Mouse (Mus musculus): ENCODE data around the gene Bag6. TPM values are rescaled to one million over a fixed set of nuclear protein-coding genes. Genes with fewer than 3 reads are reported as not detected.

Gene Bag6
- total and polyA plus RNA-seq, 2 experiments from 2014 or later: 68.9 to 339 TPM

DNA sequence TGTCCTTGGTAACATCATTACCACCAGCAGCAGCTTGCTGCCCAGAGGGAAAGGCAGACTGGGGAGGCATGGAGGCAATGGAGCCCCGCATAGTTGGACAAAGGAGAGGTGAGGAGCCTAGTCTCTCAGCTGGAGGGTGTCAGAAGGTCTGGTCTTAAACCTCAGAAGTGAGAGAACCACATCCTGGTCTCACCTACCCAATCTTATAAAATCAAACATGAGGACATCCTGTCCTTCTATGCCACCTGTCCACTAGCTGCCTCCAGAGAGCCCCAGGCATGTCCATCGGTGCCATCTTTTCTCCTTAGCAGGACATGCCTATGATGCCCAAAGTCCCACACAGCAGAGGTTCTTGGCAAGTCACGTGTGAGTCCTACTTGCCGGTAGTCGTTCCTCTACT lies 45.1 kb downstream of the Bag6 start:
- H3K9me3 ChIP-seq (ENCODE audit: low read length): no peaks in the 10 kb centered on the region
- DNase-seq (ENCODE audit: low spot score): no peak
- no peak overlapping the region for H3K9ac ChIP-seq (replicated peaks; ENCODE audit: low read length, poor library complexity, severe bottlenecking)
- ATAC-seq (ENCODE audit: low FRiP score): no peak
- H3K4me3 ChIP-seq (ENCODE audit: low read depth, low read length): no peak overlapping the region
- H3K27ac ChIP-seq (ENCODE audit: low read depth, low read length): no peak overlapping the region
- H3K4me2 ChIP-seq (ENCODE audit: low read depth, low read length, poor library complexity, severe bottlenecking): no peak overlapping the region
- H3K36me3 ChIP-seq (ENCODE audit: insufficient read depth, low read length): no peaks in the 10 kb centered on the region
- no peaks in the 10 kb centered on the region for H3K27me3 ChIP-seq (ENCODE audit: insufficient read depth, low read length)
- 81% methylated on average over 5 of the region's 5 CpGs for WGBS
- TF ChIP-seq CTCF (IDR thresholded peaks at IDR 0.05): no peak
- H3K4me1 ChIP-seq (ENCODE audit: insufficient read depth, low read length): no peaks in the 10 kb centered on the region

DNA sequence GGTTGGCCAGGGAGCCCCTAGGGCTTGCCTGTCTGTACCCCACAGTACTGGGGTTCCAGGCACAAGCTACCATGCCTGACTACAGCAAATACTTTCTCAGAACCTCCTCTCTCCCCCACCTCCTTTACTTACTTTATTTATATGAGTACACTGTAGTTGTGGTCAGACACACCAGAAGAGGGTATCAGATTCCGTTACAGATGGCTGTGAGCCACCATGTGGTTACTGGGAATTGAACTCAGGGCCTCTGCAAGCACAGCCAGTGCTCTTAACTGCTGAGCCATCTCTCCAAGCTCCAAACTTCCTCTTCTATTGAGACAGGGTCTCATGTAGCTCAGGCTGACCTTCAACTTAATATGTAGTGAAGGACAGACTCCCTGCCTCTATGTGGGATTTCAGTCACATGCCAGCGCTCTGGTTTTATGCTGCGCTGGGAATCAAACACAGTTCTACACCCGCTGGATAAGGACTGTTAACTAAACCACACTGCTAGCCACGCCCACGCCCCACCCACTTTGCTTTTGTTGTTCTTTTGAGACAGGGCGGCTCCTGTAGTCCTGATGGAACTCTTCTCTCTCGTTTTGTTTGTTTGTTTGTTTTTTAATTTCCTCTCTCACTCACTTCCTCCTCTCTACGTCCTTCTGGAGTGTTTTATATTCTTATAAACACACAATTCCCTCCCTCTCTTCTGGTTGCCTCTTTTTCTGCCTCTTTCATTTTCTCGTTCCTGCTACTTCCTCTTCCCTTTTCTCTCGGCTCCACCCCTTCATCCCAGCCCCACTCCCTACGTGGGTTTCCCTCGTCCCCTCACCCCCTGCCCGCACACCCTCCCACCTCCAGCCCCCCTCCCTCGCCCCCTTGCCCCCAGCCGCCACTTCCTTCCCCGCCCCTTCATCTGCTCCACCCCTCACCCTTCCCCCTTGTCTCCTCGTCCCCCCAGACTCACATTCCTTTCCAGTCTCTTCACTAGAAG lies 50.9 kb downstream of the Bag6 start:
- Histone ChIP-seq H3K4me1 (ENCODE audit: insufficient read depth, low read length) (no peaks in the 10 kb centered on the region), H3K9me3 (ENCODE audit: low read length) (no peaks in the 10 kb centered on the region), H3K9ac (replicated peaks; ENCODE audit: low read length, poor library complexity, severe bottlenecking) (peak overlapping the region; percentile 39), H3K4me3 (ENCODE audit: low read depth, low read length) (peak overlapping the region; percentile 27), H3K27ac (ENCODE audit: low read depth, low read length) (peak overlapping the region; percentile 75), H3K36me3 (ENCODE audit: insufficient read depth, low read length) (no peaks in the 10 kb centered on the region), H3K27me3 (ENCODE audit: insufficient read depth, low read length) (no peaks in the 10 kb centered on the region), H3K4me2 (ENCODE audit: low read depth, low read length, poor library complexity, severe bottlenecking) (peak overlapping the region; percentile 54)
- peak; percentile 48 for DNase-seq (ENCODE audit: low spot score)
- ATAC-seq (ENCODE audit: low FRiP score): peak; percentile 41; the same call in 1 of the 2 replicates
- 2% methylated on average over 18 of the region's 18 CpGs for WGBS
- no peak for TF ChIP-seq CTCF (IDR thresholded peaks at IDR 0.05)

DNA sequence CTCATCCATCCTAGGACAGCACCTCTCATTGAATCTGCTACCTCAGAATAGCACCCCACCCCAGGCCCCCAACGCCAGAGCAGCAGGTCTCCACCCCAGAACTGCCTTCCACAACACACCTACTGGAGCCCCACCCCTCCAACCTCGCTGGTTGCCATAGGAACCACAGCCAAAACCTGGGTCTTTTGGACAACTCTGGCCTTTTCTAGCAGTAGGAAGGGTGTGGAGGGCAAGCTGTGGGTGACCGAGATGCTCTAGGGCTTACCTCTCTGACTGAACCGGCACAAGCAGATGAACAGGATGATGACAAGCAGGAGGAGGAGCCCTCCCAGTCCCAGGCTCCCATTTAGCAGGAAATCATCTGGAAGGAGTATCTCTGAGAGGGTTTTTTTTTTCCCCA lies 51.7 kb downstream of the Bag6 start:
- H3K9me3 ChIP-seq (ENCODE audit: low read length): no peaks in the 10 kb centered on the region
- H3K4me2 ChIP-seq (ENCODE audit: low read depth, low read length, poor library complexity, severe bottlenecking): peak overlapping the region; percentile 54
- peak overlapping the region; percentile 39 for H3K9ac ChIP-seq (replicated peaks; ENCODE audit: low read length, poor library complexity, severe bottlenecking)
- ATAC-seq (ENCODE audit: low FRiP score) (peak; percentile 56; the same call in 1 of the 2 replicates), DNase-seq (ENCODE audit: low spot score) (peak; percentile 44)
- WGBS: 0% methylated on average over 4 of the region's 4 CpGs
- TF ChIP-seq CTCF (IDR thresholded peaks at IDR 0.05): no peak
- no peaks in the 10 kb centered on the region for H3K4me1 ChIP-seq (ENCODE audit: insufficient read depth, low read length)
- H3K4me3 ChIP-seq (ENCODE audit: low read depth, low read length): peak overlapping the region; percentile 27
- H3K36me3 ChIP-seq (ENCODE audit: insufficient read depth, low read length): no peaks in the 10 kb centered on the region
- H3K27me3 ChIP-seq (ENCODE audit: insufficient read depth, low read length): no peaks in the 10 kb centered on the region
- peak overlapping the region; percentile 75 for H3K27ac ChIP-seq (ENCODE audit: low read depth, low read length)

DNA sequence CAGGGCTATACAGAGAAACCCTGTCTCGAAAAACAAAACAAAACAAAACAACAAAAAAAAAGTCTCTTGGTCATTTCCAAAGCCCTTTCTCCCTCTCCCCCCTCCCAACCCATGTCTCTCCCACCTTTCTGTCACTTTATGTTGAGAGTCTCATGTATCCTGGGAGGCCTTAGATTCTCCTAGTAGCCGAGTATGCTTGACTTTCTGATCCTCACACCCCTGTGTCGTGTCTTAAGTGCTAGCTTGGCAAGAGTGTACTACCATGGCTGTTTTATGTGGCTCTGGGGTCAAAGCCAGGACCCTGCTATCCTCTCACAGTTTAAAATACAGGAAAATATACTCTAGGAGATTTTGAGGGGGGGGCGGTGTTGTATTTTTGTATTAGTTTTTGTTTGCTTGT lies 52.4 kb downstream of the Bag6 start:
- ATAC-seq (ENCODE audit: low FRiP score): no peak
- Histone ChIP-seq H3K27me3 (ENCODE audit: insufficient read depth, low read length) (no peaks in the 10 kb centered on the region), H3K9ac (replicated peaks; ENCODE audit: low read length, poor library complexity, severe bottlenecking) (no peak overlapping the region), H3K4me2 (ENCODE audit: low read depth, low read length, poor library complexity, severe bottlenecking) (no peak overlapping the region), H3K4me1 (ENCODE audit: insufficient read depth, low read length) (no peaks in the 10 kb centered on the region), H3K27ac (ENCODE audit: low read depth, low read length) (no peak overlapping the region), H3K4me3 (ENCODE audit: low read depth, low read length) (no peak overlapping the region), H3K36me3 (ENCODE audit: insufficient read depth, low read length) (no peaks in the 10 kb centered on the region), H3K9me3 (ENCODE audit: low read length) (no peaks in the 10 kb centered on the region)
- TF ChIP-seq CTCF (IDR thresholded peaks at IDR 0.05): no peak
- 78% methylated on average over 4 of the region's 4 CpGs for WGBS
- no peak for DNase-seq (ENCODE audit: low spot score)

DNA sequence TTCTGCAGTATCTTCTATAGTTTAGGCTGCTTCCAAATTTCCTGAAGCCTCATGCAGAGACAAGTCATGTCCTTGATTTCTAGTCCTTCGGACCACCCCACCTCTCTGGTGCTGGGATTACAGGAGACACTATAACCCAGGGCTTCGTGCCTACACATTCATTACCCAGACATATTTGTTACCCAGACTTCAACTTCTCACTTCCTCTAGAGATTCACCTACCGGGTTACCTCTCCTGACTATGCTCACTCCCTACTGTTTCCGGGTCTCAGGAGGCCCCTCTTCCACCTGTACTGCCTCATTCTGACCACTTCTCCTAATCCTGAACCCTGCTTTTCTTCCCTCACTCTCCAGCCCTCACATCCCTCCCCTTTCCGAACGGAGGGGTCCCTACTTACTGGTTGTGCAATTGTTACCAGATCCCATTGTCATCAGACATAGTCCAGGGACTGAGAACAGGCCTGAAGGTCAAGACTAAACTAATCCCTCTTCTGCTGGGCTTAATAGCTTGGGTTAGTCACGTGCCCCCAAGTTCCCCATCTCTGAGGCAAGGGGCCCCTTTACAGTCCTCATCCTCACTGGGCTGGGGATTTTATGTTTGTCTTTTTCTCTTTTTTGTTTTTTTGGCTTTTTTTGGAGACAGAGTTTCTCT lies 53.1 kb downstream of the Bag6 start, which contains the start of gene Lst1:
TSS of gene Lst1 (minus strand) at position 481 of the 652 bp plus-strand sequence.
- 67% methylated on average over 7 of the region's 7 CpGs for WGBS
- Histone ChIP-seq H3K4me3 (ENCODE audit: low read depth, low read length) (no peak within 1 kb of the TSS), H3K9ac (replicated peaks; ENCODE audit: low read length, poor library complexity, severe bottlenecking) (no peak within 1 kb of the TSS), H3K4me1 (ENCODE audit: insufficient read depth, low read length) (no peaks in the 10 kb centered on the region), H3K36me3 (ENCODE audit: insufficient read depth, low read length) (no peaks in the 10 kb centered on the region), H3K27me3 (ENCODE audit: insufficient read depth, low read length) (no peaks in the 10 kb centered on the region), H3K4me2 (ENCODE audit: low read depth, low read length, poor library complexity, severe bottlenecking) (no peak within 1 kb of the TSS), H3K27ac (ENCODE audit: low read depth, low read length) (no peak within 1 kb of the TSS), H3K9me3 (ENCODE audit: low read length) (no peaks in the 10 kb centered on the region)
- no peak for TF ChIP-seq CTCF (IDR thresholded peaks at IDR 0.05)
- ATAC-seq (ENCODE audit: low FRiP score) (no peak), DNase-seq (ENCODE audit: low spot score) (no peak)

DNA sequence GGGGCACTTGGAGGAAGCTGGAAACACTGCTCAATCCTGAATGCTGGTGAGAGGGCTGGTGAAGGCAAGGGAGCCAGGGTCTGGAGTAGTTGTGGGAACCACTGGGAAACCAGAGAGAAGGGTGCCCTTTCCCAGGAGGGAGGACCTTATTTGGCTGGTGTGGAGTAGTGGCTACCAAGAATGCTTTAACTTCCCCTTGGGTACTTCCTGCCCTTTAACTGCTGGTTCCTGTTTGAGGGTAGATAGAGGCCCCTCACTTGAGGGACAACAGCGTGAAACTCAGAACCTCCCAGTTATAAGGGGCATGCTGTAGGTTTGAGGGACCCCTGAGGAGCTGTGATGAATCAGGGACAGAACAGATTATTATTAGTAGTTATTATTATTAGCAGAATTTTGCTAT lies 54.2 kb downstream of the Bag6 start:
- ATAC-seq (ENCODE audit: low FRiP score) (no peak), DNase-seq (ENCODE audit: low spot score) (no peak)
- Histone ChIP-seq H3K9ac (replicated peaks; ENCODE audit: low read length, poor library complexity, severe bottlenecking) (no peak overlapping the region), H3K9me3 (ENCODE audit: low read length) (no peaks in the 10 kb centered on the region), H3K36me3 (ENCODE audit: insufficient read depth, low read length) (no peaks in the 10 kb centered on the region), H3K4me2 (ENCODE audit: low read depth, low read length, poor library complexity, severe bottlenecking) (no peak overlapping the region), H3K4me1 (ENCODE audit: insufficient read depth, low read length) (no peaks in the 10 kb centered on the region), H3K27me3 (ENCODE audit: insufficient read depth, low read length) (peaks cover 3% of the 10 kb centered on the region; the same call in 1 of the 2 replicates), H3K4me3 (ENCODE audit: low read depth, low read length) (no peak overlapping the region), H3K27ac (ENCODE audit: low read depth, low read length) (no peak overlapping the region)
- no peak for TF ChIP-seq CTCF (IDR thresholded peaks at IDR 0.05)
- 76% methylated on average over 1 of the region's 1 CpGs for WGBS

All from midbrain, postnatal 0 days (tissue).